Mouse (Mus musculus): Measurements from ENCODE around the gene Pik3c2g.

- TF ChIP-seq CTCF (IDR thresholded peaks at IDR 0.05; ENCODE audit: borderline replicate concordance, control insufficient read depth, extremely low read depth, insufficient read depth, low read length, poor library complexity) (no peak), POLR2A (IDR thresholded peaks at IDR 0.05; ENCODE audit: control insufficient read depth, extremely low read depth, insufficient read depth, low read length, poor library complexity) (no peak)
Measured at GRCm38 (mm10) chr6:139989597-139989996, 402.6 kb downstream of the Pik3c2g start.

Data from thymus, adult 2 months (tissue).